Mouse (Mus musculus) kidney, postnatal 36 days (tissue): ENCODE data around the gene Ripor2.

Source experiments
- DNase-seq, 2 experiments: peaks; one replicate each; pipeline ENCODE4 v3.0.0; 2021 to 2022; ENCODE audit warnings: mixed read lengths in 2 of 2

Gene Ripor2

GRCm38 (mm10) chr13:24581833-24582232 lies at the start of gene Ripor2:
TSS of gene Ripor2 (plus strand) at chr13:24582189.
- no peak for DNase-seq

GRCm38 (mm10) chr13:24536531-24537167 lies 45.3 kb upstream of the Ripor2 start:
- DNase-seq, result no peak

GRCm38 (mm10) chr13:24538012-24538411 lies 44.0 kb upstream of the Ripor2 start:
- DNase-seq, result no peak

- DNase-seq, result peak in 1 of 2 experiments; percentile 8
These were observed 43.0 kb upstream of the Ripor2 start for GRCm38 (mm10) chr13:24538941-24539340.

GRCm38 (mm10) chr13:24545677-24546076 lies 36.3 kb upstream of the Ripor2 start:
- DNase-seq, result no peak

- no peak for DNase-seq
These were observed 35.1 kb upstream of the Ripor2 start for GRCm38 (mm10) chr13:24546801-24547459.

- DNase-seq, result no peak
These were observed 33.1 kb upstream of the Ripor2 start for GRCm38 (mm10) chr13:24548911-24549310.

GRCm38 (mm10) chr13:24551100-24551931 lies 30.7 kb upstream of the Ripor2 start:
- DNase-seq, result no peak

- no peak for DNase-seq
These were observed 29.9 kb upstream of the Ripor2 start for GRCm38 (mm10) chr13:24552039-24552438.

- DNase-seq, result no peak
These were observed 20.6 kb upstream of the Ripor2 start for GRCm38 (mm10) chr13:24561391-24561790.

- no peak for DNase-seq
These were observed 17.3 kb upstream of the Ripor2 start for GRCm38 (mm10) chr13:24564706-24565105.

- peak in 1 of 2 experiments; percentile 9 for DNase-seq
These were observed 16.6 kb upstream of the Ripor2 start for GRCm38 (mm10) chr13:24565230-24565949.

- DNase-seq, result peak; percentile 24 to 47
These were observed 16.1 kb upstream of the Ripor2 start for GRCm38 (mm10) chr13:24565950-24566320.

GRCm38 (mm10) chr13:24567176-24567811 lies 14.7 kb upstream of the Ripor2 start:
- DNase-seq, result no peak

- no peak for DNase-seq
These were observed 12.9 kb upstream of the Ripor2 start for GRCm38 (mm10) chr13:24569066-24569465.

GRCm38 (mm10) chr13:24570716-24571115 lies 11.3 kb upstream of the Ripor2 start:
- DNase-seq, result no peak

GRCm38 (mm10) chr13:24571906-24572305 lies 10.1 kb upstream of the Ripor2 start:
- peak in 1 of 2 experiments; percentile 13 for DNase-seq

GRCm38 (mm10) chr13:24575126-24575525 lies 6.9 kb upstream of the Ripor2 start:
- no peak for DNase-seq

GRCm38 (mm10) chr13:24576338-24577119 lies 5.5 kb upstream of the Ripor2 start:
- DNase-seq, result no peak

- DNase-seq, result no peak
These were observed 3.7 kb upstream of the Ripor2 start for GRCm38 (mm10) chr13:24578317-24578716.

- no peak for DNase-seq
These were observed 1.2 kb upstream of the Ripor2 start for GRCm38 (mm10) chr13:24580759-24581158.

GRCm38 (mm10) chr13:24584403-24584802 lies 2.4 kb downstream of the Ripor2 start:
- DNase-seq, result no peak
